Mouse (Mus musculus) layer of hippocampus, adult 2 months (tissue): Measurements from ENCODE around the gene Homez. TPM values are rescaled to one million over a fixed set of nuclear protein-coding genes. Genes with fewer than 3 reads are reported as not detected.

Experiments
- DNase-seq, 2 experiments: peaks; one replicate each; pipeline ENCODE4 v3.0.0; 2022; ENCODE audit warnings: low spot score in 2 of 2
- H3K27ac ChIP-seq: fragments of 200-600 bp; 2 replicates; pipeline ENCODE4 v1.8.1; 2022
- H3K4me3 ChIP-seq: fragments of 200-600 bp; 2 replicates; pipeline ENCODE4 v1.8.1; 2022; ENCODE audit warnings: mild to moderate bottlenecking
- CTCF ChIP-seq: fragments of 200-600 bp; conservative IDR thresholded peaks from 2 replicates; pipeline ENCODE4 v1.8.1; 2022; ENCODE audit warnings: antibody characterized with exemption, mild to moderate bottlenecking, moderate library complexity
- total RNA-seq, 2 experiments: library from RNA; stranded (reverse); gene quantifications; 2 replicates each; pipeline ENCODE4 v1.2.3; 2021

The Homez gene
- total RNA-seq, 2 experiments from 2014 or later: 22.0 to 22.2 TPM

DNA sequence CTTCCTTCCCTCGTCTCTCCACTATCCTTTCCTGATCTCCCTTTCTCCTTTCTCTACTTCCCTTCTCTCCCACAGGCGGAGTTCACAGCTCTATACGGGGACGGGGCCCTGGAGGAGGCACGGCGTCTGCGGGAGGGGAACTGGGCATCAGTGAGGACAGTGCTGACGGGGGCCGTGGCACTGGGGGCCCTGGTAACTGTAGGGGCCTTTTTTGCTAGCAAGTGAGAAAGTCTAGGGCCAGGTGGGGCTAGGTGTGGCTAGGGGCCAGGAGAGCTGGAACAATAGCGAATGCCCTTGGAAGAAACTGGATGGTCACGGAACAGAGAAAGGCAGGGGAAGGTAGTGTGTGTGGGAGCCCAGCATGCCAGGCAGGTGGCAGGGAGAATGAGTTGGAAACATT lies 14.5 kb upstream of the Homez start:
- TF ChIP-seq CTCF: no peak
- H3K27ac ChIP-seq: no peak overlapping the region
- no peak for DNase-seq
- no peak overlapping the region for H3K4me3 ChIP-seq

DNA sequence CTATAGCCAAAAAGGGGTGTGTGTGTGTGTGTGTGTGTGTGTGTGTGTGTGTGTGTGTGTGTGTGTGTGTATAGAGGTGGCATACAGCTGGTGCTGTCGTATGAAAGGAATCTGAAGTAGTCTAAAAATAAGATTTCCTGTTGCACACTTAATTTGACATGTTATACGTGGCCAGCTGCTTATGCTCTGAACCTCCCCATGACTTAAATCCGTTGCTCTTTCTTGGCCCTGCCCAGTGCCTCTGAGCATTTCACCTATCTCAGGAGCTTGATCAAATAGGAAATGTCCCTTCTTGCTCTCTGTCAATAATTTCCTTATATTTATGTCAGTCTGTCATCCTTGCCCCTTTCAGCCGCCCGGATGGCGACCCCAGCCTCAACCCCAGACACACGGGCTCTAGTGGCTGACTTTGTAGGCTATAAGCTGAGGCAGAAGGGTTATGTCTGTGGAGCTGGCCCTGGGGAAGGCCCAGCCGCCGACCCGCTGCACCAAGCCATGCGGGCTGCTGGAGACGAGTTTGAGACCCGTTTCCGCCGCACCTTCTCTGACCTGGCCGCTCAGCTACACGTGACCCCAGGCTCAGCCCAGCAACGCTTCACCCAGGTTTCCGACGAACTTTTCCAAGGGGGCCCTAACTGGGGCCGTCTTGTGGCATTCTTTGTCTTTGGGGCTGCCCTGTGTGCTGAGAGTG lies 13.4 kb upstream of the Homez start:
- peak overlapping the region; percentile 64 for H3K4me3 ChIP-seq
- no peak for TF ChIP-seq CTCF
- DNase-seq: no peak
- peak overlapping the region; percentile 90; the same call in 1 of the 2 replicates for H3K27ac ChIP-seq

DNA sequence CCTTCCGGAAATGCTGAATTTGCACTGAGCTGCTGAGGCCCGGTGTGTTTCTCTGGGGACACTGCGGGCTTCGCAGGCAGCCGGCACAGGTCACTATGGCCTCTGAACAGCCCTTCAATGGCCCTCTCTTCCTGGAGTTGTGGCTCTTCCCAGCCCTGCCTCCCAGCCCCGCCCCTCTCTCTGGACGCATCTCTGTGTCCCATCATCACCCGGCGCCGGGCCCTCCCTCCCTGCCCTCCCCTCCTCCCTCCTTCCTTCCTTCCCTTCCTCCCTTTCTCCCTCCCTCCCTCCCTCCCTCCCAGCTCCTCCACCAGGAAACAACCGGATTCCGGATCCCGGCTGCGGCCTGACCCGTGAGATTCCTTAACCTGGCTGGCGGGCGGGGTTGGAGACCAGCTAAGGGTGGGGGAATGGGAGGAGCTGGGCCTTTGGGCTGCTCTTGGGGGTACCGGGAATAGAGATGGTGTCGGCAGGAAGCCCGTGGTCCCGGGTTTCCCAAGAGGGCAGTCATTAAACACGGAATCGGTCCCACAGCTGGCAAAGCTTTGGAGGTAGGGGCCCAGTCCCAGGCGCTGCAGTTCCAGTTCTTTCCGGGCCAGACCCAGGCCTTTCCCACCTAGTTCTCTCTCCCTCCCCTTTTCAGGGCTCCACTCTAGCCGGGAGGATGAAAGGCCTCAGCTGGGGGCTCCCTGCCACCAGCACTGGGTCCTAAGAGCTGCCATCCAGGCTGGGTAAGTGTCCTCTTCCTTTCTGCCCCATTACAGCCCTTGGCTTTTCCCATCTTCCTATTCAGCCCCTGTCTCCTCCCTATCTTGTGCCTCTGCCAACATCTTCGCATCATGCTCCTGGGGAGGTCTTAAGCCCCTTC lies 12.6 kb upstream of the Homez start, which contains the start of the genes Bcl2l2 and Gm20521:
TSS of gene Bcl2l2 (plus strand) at position 224 of the 868 bp plus-strand sequence.
TSS of gene Gm20521 (plus strand) at position 288 of the 868 bp plus-strand sequence.
- Histone ChIP-seq H3K27ac (peak within 1 kb of the TSS; percentile 90), H3K4me3 (peak within 1 kb of the TSS; percentile 64)
- peak; percentile 64 to 73 for DNase-seq
- TF ChIP-seq CTCF: no peak

GRCm38 (mm10) chr14:54877048-54877715 lies 6.4 kb upstream of the Homez start, which contains the start of gene Ppp1r3e:
TSS of gene Ppp1r3e (minus strand) at chr14:54877550.
- H3K27ac ChIP-seq: peak within 1 kb of the TSS; percentile 97
- peak within 1 kb of the TSS; percentile 94 for H3K4me3 ChIP-seq
- no peak for TF ChIP-seq CTCF
- DNase-seq: peak; percentile 47 to 52

- no peak for TF ChIP-seq CTCF
- DNase-seq: peak; percentile 87 to 89
- Histone ChIP-seq H3K4me3 (peak overlapping the region; percentile 94), H3K27ac (peak overlapping the region; percentile 97)
Measured at GRCm38 (mm10) chr14:54876539-54877047, 5.8 kb upstream of the Homez start.

- H3K27ac ChIP-seq: peak overlapping the region; percentile 97
- peak; percentile 50 to 51 for DNase-seq
- peak overlapping the region; percentile 94 for H3K4me3 ChIP-seq
- no peak; the same call in 1 of the 2 replicates for TF ChIP-seq CTCF
Measured at GRCm38 (mm10) chr14:54875844-54876538, 5.2 kb upstream of the Homez start.

DNA sequence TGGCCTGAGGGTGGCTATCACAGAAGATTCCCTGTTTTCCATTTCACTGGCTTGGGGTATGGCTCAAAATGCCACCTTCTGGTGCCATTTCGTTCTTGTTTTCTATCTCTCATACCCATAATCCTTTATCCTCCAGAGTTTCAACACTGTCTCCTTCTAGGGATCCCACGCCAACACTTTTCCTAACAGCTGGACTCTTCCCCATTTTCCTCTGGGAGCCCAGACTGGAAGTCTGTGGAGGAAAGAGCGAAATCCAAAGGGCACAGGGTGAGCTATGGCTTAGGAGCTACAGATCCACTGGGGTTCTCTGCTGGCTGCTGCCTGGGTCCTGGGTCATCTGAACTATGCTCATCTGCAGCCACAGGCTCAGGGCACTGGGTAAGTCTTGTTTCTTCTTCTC lies 3.4 kb upstream of the Homez start:
- no peak overlapping the region for H3K27ac ChIP-seq
- no peak overlapping the region for H3K4me3 ChIP-seq
- TF ChIP-seq CTCF: no peak
- DNase-seq: no peak

DNA sequence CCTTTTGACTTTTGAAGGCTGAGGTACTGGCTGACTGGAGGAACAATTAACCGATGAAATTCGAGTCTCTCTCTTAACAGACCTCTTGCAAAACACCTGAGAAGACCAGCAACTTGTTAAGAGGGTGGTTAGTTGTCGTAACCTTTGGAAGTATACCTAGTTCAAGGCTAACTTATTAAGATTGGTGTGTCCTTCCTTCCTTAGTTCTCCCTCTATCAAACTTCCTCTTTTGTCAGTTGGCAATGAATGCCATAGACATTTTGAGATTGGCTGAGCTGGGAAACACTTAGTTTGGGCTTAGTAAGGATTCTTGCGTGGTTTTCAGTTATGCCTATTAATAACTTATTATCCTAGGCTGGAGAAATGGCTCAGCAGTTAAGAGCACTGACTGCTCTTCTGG lies 2.7 kb downstream of the Homez start:
- no peak for DNase-seq
- Histone ChIP-seq H3K4me3 (no peak overlapping the region), H3K27ac (no peak overlapping the region)
- TF ChIP-seq CTCF: no peak

GRCm38 (mm10) chr14:54866936-54867335 lies 3.8 kb downstream of the Homez start:
- TF ChIP-seq CTCF: peak; percentile 70
- no peak overlapping the region for H3K4me3 ChIP-seq
- DNase-seq: no peak
- no peak overlapping the region for H3K27ac ChIP-seq

DNA sequence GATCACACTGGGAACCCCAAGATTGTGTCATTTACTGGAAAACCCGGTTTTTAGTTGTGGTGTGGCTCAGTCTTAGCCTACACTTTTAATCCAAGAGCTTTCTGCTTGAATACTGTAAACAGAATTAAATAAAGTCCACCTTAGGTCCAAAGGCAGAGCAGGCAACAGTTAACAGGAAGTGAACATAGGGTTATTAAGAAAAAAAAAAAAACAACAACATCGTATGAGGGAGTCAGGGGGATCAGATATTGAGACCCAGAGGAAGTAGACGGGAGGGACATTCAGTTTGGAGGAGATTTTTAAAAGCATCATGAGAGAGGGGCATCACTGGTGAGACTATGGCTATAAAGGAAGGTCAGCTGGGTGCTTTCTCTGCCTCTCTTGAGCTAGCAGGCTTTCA lies 4.5 kb downstream of the Homez start:
- TF ChIP-seq CTCF: no peak
- Histone ChIP-seq H3K4me3 (no peak overlapping the region), H3K27ac (no peak overlapping the region)
- no peak for DNase-seq

DNA sequence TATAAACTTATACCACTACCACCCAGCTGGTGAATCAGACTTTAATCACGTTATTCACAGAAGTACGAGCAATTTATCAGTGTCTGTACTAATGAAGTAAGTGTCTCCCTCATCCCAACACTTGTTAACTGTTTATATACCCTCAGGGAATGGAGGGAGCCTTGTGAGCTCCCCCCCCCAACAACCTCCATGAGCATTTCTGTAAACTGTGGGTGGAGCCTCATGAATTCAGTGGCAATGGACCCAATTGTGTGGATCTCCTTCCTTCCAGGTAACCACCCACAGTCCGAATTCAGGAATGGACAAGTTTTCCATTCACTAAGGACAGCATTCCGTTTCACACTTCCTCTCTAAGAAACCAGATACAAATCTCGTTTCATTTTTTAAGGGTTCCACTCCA lies 5.1 kb downstream of the Homez start:
- no peak for TF ChIP-seq CTCF
- no peak for DNase-seq
- H3K27ac ChIP-seq: no peak overlapping the region
- no peak overlapping the region for H3K4me3 ChIP-seq

DNA sequence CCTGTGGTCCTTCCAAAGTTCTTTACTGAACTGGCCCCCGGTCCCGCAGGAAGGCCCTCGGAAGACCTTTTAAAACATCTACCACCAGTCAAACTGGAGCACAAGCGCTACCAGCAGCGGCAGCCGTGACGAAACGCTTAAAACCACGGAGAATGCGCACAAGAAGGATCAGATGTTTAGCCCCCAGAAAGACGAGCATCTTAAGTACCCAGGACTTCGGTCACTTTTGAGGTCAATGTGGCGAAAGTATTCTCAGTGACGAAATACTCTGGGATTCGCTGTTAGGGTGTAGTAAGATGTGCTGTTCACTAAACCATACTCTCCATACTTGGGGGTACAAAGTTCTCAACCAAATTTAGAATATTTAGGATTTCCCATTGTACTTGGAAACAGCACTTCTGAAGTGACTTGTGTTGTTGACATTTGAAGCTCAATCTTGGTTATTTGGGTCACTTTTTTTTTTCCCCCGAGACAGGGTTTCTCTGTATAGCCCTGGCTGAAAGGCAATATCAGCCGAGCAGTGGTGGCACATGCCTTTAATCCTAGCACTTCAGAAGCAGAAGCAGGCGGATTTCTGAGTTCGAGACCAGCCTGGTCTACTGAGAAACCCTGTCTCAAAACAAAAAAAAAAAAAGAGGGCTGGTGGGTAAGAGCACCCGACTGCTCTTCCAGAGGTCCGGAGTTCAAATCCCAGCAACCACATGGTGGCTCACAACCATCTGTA lies 6.3 kb downstream of the Homez start:
- DNase-seq: no peak
- no peak for TF ChIP-seq CTCF
- peak overlapping the region; percentile 67 for H3K4me3 ChIP-seq
- peak overlapping the region; percentile 98 for H3K27ac ChIP-seq
